Mouse (Mus musculus) kidney, adult 2 months (tissue): ENCODE measurements around the gene Lrrc7.
"Not testable (repeated sequence)": the region's sequence is repeated elsewhere in the genome, so short reads cannot be mapped to it uniquely, and the experiment has no call there.

Experiments used
- CTCF ChIP-seq: fragments of 200-500 bp; conservative IDR thresholded peaks from 2 replicates; pipeline ENCODE4 v1.5.1; 2011; ENCODE audit warnings: low read depth, mild to moderate bottlenecking, control low read depth, low read length, moderate library complexity, mixed read lengths; ENCODE audit not compliant: insufficient read depth, insufficient read length
- POLR2A ChIP-seq: fragments of 200-500 bp; IDR thresholded peaks from one replicate; pipeline ENCODE4 v1.6.1; 2011; ENCODE audit warnings: low read depth, low read length, control low read depth

- not testable (repeated sequence) for TF ChIP-seq POLR2A, CTCF
These were observed 459.5 kb downstream of the Lrrc7 start for GRCm38 (mm10) chr3:158102530-158102929.
